Mouse (Mus musculus) right cerebral cortex, postnatal 36 days (tissue): ENCODE results near the gene Inhbe.

Experiments used
- DNase-seq, 2 experiments: peaks; one replicate each; pipeline ENCODE4 v3.0.0; 2022; ENCODE audit warnings: low spot score in 2 of 2, mixed read lengths in 1 of 2

The Inhbe gene

GRCm38 (mm10) chr10:127346173-127346572 lies 8.0 kb downstream of the Inhbe start:
- DNase-seq = no peak

- DNase-seq = no peak
Observed at GRCm38 (mm10) chr10:127343029-127343428, 11.2 kb downstream of the Inhbe start.

GRCm38 (mm10) chr10:127341891-127342639 lies 12.1 kb downstream of the Inhbe start, which contains the start of gene Gli1:
Gene Gli1, minus strand, starts transcription at chr10:127341974.
- peak; percentile 47 to 53 for DNase-seq

GRCm38 (mm10) chr10:127341360-127341690 lies 12.9 kb downstream of the Inhbe start:
- DNase-seq = no peak

DNA sequence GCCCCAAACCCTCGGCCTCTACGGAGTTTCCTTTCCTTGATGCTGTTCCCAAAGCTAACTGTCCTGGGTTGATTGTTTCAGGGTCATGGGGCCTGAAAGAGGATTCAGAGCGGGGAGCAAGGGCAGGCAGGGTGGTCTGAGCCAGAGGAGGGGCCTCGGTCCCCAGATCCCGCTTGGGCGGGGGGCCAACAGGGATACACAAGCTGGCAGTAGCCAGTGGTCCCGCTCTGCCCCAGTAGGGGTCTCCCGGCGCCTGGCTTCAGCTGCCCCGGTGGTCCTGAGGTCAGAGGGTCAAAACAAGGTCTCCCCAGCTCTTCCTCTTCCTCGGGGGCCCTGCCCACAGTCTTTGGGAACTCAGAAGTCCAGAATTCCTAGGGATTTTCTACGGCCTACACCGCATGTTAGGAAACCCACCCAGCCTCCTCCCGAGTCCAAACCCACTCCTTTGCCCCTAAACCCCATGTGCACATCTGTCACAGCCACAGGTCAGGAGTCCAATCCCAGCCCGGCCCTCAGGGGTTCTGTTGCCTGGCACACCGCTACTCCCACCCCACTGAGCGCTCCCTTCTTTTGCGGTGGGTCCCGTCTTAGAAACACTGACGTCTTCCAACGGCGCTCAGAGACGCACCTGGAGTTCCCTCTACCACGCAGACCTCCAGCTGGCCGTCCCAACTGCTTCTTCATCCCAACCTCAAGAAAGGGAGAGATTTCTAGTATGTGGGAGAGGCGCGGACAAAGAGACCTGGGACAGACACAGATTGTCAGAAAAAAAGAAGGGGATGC lies 13.4 kb downstream of the Inhbe start:
- DNase-seq = no peak

DNA sequence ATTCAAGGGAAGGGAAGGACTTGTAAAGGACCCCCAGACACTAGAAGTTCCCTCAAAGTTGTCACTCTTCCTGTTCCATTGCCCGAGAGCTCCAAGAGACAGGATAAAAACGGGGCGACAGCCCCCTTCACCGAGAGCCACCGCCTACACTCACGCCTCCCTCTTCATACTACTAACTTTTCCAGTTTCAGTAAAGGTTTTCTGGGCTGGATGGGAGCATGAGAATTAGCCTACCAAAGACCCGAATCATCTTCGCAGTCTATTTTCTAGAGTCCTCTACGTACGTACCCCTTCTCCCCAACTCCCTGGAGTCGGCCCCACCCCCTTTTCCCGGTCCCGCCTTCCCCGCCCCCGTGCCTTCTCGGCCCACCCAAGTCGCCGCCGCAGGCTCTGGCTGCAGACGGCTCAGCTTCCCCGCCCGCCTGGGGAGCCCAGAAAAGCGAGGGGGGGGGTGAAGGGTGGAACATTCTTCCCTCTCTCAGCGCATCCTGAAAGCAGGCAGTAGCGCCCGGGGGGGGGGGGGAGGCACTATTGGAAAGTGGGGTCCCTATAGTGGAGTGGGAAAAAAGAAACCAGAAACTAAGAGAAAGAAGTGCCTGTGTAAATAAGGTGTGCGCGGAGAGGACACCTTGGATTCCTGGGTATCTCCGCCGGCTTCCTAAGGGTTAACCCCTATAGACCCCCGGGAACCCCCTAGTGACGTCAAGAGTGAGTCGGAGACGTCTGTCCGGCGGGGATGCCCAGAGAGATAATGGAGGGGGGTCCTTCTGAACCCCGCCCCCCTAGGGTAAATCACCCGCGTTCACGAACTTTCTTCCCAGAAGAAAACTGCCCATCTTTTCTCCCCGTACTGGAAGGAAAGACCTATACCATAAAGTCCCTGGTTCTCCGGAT lies 14.3 kb downstream of the Inhbe start:
- DNase-seq = no peak

DNA sequence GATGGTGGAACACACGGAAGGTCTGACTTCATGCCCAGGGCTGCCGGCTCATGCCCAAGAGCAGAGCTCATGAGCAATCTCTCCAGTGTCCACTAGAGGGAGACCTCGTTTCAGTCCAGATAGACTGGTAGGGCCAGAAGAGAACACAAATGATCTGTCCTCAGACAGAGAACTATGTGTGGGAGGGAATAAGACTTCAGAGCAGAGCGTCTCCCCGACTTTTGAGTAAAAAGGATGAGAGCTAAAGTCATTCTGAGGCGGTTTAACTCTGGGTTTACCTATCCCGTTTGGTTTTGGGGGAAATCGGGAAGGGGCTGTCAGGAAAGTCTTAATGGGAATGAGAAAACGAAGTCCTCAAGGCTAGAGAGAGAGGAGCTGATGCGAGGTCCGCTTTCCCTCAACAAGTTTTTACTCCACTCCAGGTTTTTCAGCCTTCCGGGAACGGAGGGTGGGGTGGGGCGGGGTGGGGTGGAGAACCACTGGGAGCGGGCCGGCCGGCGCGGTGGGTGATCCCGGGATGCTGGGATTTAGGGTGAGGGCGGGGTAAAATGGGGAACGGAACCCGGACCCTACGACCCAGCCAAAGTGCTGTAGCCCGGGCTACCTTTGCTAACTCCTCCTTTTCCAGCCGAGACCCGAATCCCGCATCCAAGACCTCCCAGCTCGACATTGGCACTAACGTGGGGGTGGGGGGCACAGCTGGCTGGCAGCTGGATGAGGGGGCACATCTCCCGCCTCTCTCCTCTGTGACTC lies 15.1 kb downstream of the Inhbe start:
- DNase-seq = peak; percentile 76 to 82

GRCm38 (mm10) chr10:127337536-127338099 lies 16.6 kb downstream of the Inhbe start:
- DNase-seq = no peak

DNA sequence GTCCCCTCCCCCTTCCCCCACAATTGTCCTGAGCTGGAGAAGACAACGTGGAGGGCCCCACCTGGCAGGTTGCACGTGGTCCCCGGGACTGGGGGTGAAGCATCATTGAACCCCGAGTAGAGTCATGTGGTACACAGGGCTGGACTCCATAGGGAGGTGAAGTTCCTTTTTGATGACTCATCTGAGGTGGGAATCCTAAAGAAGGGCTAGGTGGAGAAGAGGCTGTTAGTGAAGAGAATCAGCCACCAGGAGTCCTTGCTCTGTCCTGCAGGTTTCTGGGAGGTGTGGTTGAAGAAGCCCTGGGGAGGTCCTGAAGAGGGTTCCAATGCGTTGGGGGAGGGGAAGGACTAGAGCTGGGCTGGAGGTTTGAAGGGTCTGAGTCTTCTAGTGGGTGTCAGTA lies 17.3 kb downstream of the Inhbe start:
- no peak for DNase-seq

DNA sequence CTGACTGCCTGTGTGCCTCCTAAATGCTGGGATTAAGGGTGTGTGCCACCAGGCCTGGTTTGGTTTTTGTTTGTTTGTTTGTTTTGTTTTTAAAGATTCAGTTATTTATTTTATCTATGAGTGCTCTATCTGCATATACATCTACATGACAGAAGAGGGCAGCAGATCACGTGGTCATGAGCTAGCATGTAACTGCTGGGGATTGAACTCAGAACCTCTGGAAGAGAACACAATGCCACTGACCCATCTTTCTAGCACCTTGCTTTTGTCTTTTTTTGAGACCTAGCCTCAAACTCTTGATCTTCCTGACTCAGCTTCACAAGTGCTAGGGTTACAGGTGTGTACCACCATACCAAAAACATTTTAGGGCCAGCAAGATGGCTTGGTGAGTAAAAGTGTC lies 18.9 kb downstream of the Inhbe start:
- no peak for DNase-seq

- no peak for DNase-seq
Observed at GRCm38 (mm10) chr10:127333152-127333551, 21.1 kb downstream of the Inhbe start.

DNA sequence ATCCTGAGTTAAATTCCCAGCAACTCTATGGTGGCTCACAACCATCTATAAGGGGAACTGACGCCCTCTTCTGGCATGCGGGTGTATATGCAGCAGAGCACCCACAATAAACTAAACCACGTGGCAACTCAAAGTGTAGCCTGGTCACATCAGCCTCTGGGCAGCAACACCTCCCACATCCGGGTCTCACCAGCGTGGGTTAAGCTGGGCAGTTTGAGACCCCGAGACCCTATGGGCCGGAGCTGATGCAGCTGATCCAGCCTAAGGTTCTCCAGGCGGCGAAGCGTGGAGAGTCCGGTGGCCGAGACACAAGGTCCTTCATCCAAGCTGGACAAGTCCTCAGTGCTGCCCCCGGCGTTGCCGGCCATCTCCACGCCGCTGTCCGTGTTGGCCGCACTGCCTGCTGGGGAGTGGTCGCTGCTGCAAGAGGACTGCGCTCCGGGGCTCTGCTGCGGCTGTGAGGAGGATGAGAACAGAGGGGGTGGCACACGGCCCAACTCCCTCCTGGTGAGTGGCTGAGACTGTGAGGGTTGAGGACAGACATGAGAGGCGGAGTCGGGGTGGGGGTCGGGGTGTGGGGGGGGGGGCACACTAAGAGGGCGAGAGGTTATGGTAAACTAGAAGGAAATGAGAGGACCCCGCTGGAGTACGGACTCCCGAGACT lies 21.9 kb downstream of the Inhbe start:
- no peak for DNase-seq

DNA sequence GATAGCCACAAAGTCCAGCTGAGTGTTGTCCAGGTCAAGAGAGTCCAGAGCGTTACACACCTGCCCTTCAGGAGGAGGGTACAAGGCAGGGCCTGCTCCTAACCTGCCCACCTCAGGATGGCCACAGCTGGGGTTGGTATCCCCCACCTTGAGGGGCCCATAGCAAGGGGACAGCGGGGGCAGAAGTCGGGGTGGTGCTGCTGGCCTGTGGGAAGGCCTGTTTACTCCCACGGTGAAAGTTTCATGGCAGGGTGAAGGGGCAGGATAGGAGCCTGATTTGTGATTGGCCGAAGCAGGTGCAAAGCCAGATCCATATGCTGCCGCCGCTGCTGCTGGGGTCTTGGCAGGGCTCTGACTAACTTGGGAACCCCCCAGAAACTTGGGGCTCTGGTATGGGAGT lies 24.0 kb downstream of the Inhbe start:
- no peak for DNase-seq

GRCm38 (mm10) chr10:127327461-127328145 lies 26.6 kb downstream of the Inhbe start:
- no peak for DNase-seq

- no peak for DNase-seq
Observed at GRCm38 (mm10) chr10:127326828-127327227, 27.4 kb downstream of the Inhbe start.

- no peak for DNase-seq
Observed at GRCm38 (mm10) chr10:127326017-127326801, 28.0 kb downstream of the Inhbe start.

DNA sequence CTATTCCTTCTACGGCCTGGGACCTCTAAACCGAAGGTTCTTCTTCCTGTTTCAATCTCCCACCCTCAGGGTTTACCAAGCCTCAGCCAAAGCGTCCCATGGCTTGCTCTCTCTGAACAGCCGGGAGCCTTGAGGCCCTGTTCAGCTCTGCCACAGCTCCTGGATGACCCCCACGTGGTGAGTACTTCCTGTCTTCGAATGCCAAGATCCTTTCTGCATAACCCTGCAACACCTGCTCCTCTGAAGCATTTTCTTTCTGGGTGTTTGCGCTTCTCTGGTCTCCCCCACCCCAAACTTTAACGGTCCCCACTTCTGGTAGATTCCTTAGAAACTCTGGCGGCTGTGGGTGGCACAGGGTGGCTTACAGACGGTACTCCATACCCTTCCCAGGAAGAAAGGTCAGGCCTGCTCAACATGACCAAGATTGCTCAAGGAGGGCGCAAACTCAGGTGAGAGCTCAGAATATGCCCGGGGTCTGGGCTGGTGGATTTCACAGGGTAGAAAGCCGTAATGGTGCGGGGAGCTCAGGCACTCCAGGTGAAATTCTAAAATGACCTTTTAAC lies 28.7 kb downstream of the Inhbe start:
- DNase-seq = no peak

- DNase-seq = no peak
Observed at GRCm38 (mm10) chr10:127324495-127324894, 29.7 kb downstream of the Inhbe start.
